Mouse (Mus musculus) neural tube, embryonic 11.5 days (tissue): ENCODE measurements around the gene Tdp2. TPM values are rescaled to one million over a fixed set of nuclear protein-coding genes. Genes with fewer than 3 reads are reported as not detected.
"Not testable (repeated sequence)": the region's sequence is repeated elsewhere in the genome, so short reads cannot be mapped to it uniquely, and the experiment has no call there.

Source experiments
- ATAC-seq: fragments of 200-750 bp; cut with Nextera tagmentation; 2 replicates; pipeline ENCODE4 v1.8.0; 2017; ENCODE audit warnings: moderate number of reproducible peaks, mild to moderate bottlenecking, moderate TSS enrichment, moderate library complexity; ENCODE audit not compliant: insufficient read depth, low FRiP score, low TSS enrichment
- DNase-seq: peaks from one replicate; pipeline ENCODE4 v3.0.0-alpha.2; 2015; ENCODE audit warnings: low spot score
- H3K27ac ChIP-seq: fragments of 300-500 bp; sonication (generic); 2 replicates; pipeline ENCODE4 v1.5.1; 2014; ENCODE audit warnings: low read depth, mild to moderate bottlenecking, low read length
- H3K27me3 ChIP-seq: fragments of 300-500 bp; sonication (generic); 2 replicates; pipeline ENCODE4 v1.6.1; 2014; ENCODE audit warnings: mild to moderate bottlenecking, low read length, mixed read lengths; ENCODE audit not compliant: control insufficient read depth, insufficient read depth
- H3K36me3 ChIP-seq: fragments of 300-500 bp; sonication (generic); 2 replicates; pipeline ENCODE4 v1.6.1; 2014; ENCODE audit warnings: mild to moderate bottlenecking, low read length, moderate library complexity, mixed read lengths; ENCODE audit not compliant: control insufficient read depth, insufficient read depth
- H3K4me1 ChIP-seq: fragments of 300-500 bp; sonication (generic); 2 replicates; pipeline ENCODE4 v1.6.1; 2014; ENCODE audit warnings: low read length, mixed read lengths; ENCODE audit not compliant: control insufficient read depth, insufficient read depth
- H3K4me2 ChIP-seq: fragments of 300-500 bp; sonication (generic); 2 replicates; pipeline ENCODE4 v1.6.1; 2014; ENCODE audit warnings: low read depth, mild to moderate bottlenecking, moderate library complexity
- H3K4me3 ChIP-seq: fragments of 300-500 bp; sonication (generic); 2 replicates; pipeline ENCODE4 v1.5.1; 2014; ENCODE audit warnings: low read depth, low read length
- H3K9ac ChIP-seq: fragments of 300-500 bp; sonication (generic); 2 replicates; pipeline ENCODE4 v1.6.1; 2014; ENCODE audit warnings: mild to moderate bottlenecking, low read length
- H3K9me3 ChIP-seq: fragments of 300-500 bp; sonication (generic); 2 replicates; pipeline ENCODE4 v1.6.1; 2016; ENCODE audit warnings: low read length; ENCODE audit not compliant: control insufficient read depth
- whole genome bisulfite sequencing: fragments of 180-500 bp; shearing (Covaris S2); extraction: QIAGEN DNeasy Blood & Tissue Kit; methylation state at CpG from one replicate; pipeline ENCODE4 v1.1.7; 2014; 5-methylcytosine and 5-hydroxymethylcytosine counted together
- polyA plus RNA-seq: library from polyadenylated mRNA; unstranded; fragments of >200 nt; fragmentation: Nextera tagmentation; extraction: Ambion mirVana; gene quantifications from 2 replicates; pipeline ENCODE4 v1.2.1, GENCODE M21; 2014

Tdp2 gene
- polyA plus RNA-seq, 1 experiment from 2014 or later: 66.7 TPM

DNA sequence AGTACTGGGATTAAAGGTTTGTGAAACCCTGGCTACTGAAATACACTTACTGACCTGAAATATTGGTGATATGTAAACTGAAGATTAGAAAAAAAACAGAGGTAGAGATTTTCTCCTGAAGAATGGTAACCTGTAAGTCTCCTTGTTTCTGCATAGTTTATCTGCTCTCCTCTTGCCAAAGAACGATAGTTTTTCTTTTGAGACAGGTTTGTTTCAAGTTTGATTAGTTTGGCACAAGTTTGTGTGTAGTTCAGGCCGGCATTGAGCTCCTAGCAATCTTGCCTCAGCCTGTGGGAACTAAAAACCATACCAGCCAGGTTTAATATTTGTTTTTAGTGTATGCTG is 1.3 kb downstream of the Tdp2 start:
- H3K27ac ChIP-seq: no peak overlapping the region
- ATAC-seq: no peak
- 73% methylated on average over 2 of the region's 2 CpGs for WGBS

DNA sequence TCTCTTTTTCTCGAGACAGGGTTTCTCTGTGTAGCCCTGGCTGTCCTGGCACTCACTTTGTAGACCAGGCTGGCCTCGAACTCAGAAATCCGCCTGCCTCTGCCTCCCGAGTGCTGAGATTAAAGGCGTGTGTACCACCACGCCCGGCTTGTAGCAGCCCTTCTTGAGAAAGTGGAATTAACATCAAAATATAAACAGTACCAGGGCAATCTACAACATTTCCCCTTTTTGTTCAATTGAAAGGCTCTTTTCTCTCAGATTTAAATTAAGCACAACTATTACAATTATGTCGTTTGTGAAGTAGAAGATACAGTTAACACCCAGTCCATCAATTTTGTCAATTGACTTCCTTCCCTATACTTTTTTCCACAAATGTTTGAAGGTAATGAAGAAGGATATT is 6.3 kb downstream of the Tdp2 start:
- H3K27me3 ChIP-seq, H3K9ac ChIP-seq, H3K4me3 ChIP-seq, H3K36me3 ChIP-seq, H3K4me2 ChIP-seq, H3K9me3 ChIP-seq, H3K4me1 ChIP-seq, ATAC-seq, H3K27ac ChIP-seq, DNase-seq: not testable (repeated sequence)
- 93% methylated on average over 8 of the region's 8 CpGs for WGBS

More for the DNA sequence above, 1.3 kb downstream of the Tdp2 start:
- Histone ChIP-seq H3K4me3 (peak overlapping the region; percentile 91), H3K4me2 (peak overlapping the region; percentile 81), H3K27me3 (no peaks in the 10 kb centered on the region), H3K9ac (peak overlapping the region; percentile 93), H3K36me3 (no peaks in the 10 kb centered on the region), H3K9me3 (no peaks in the 10 kb centered on the region), H3K4me1 (peaks cover 8% of the 10 kb centered on the region; the same call in 1 of the 2 replicates)
- no peak for DNase-seq

DNA sequence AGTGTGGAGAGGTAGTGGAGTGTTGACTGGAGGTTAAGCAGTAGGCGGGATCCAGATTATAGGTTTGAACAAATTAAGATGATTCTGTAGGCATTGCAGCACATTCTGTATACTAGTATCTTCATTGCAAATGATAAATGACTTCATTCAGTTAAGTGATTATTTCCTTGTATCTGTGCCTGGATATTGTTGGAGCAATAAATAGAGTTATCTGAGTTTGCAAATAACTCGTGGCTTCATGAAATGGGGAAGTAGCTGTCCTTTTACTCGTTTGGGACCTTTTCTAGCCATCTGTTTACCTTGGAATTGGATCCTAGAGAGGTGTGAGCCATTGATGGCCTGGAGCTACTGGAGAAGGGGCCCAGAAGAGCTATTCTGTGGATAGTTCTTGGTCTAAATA is 8.4 kb downstream of the Tdp2 start:
- 86% methylated on average over 3 of the region's 3 CpGs for WGBS
- DNase-seq: no peak
- Histone ChIP-seq H3K4me1 (no peaks in the 10 kb centered on the region), H3K9me3 (no peaks in the 10 kb centered on the region), H3K27ac (no peak overlapping the region), H3K9ac (no peak overlapping the region), H3K36me3 (no peaks in the 10 kb centered on the region), H3K27me3 (no peaks in the 10 kb centered on the region), H3K4me2 (no peak overlapping the region), H3K4me3 (no peak overlapping the region)
- ATAC-seq: no peak

DNA sequence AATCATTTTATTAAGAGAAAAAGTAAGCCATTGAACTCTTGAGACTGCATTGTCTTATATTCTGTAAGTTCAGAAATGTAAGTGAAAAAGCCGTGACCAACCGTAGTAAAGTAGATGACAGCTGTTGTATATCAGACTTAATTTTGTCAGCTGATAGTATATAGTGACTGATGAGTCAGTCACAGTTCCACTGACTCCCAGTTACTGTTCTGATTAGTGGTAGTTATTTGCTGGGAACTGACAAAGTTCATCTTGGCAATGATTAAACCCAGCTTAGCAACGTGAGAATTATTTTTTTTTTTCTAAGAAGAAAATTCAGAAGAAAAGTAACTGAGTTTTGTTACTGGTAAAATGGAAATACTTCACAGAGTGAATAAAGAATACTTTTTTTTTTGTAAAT is 10.2 kb downstream of the Tdp2 start:
- Histone ChIP-seq H3K4me1 (no peaks in the 10 kb centered on the region), H3K27ac (no peak overlapping the region), H3K27me3 (no peaks in the 10 kb centered on the region), H3K9ac (no peak overlapping the region), H3K4me3 (no peak overlapping the region), H3K4me2 (no peak overlapping the region), H3K36me3 (no peaks in the 10 kb centered on the region), H3K9me3 (no peaks in the 10 kb centered on the region)
- DNase-seq (no peak), ATAC-seq (no peak)
- WGBS: 89% methylated on average over 3 of the region's 3 CpGs

DNA sequence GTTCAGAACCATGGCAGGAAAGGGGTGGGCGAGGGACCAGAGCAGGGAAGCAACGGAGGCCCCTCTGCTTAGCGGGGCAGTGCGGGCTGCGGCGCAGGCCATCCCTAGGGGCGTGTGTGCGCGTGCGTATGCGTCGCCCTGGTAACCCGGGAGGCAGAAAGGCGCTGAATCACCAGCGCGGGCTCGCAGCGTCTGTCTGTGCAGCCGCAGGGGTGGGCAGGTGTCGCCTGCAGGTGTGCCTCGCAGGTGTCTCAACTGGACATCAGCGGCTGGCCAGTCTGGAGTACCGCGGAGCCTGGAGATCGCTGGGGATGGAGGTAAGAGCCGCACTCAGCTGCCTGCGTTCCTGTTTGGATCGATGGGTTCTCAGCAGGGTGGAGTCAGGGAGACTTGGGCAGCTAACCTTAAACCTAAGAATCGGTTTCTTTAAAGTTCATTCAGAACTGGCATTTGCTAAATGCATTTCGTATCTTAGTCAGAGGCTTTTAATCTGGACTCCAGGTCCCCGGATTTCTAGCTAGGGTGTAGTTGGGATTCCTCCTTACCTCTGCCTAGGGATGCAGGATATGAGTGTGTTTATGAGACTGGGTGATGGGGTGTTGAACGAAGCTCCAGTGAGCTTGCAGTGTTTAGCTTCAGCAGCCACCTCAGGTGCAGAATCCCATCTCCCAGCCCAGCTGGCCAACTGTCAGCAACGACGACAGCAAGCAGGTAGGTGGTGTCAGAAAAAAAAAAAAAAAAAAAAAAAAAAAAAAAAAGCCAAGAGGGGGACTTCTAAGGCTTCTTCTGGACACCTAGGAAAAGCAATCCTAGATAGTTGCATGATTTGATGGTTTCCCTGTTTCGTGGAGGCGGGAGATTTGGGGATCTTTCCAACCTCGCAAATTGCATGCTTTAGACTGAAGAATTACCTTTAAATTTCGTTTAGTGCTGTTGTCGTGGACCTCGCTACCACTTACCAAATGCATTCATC is 13.8 kb downstream of the Tdp2 start, which contains the start of gene D130043K22Rik:
Gene D130043K22Rik, plus strand, starts transcription at position 153 of the 973 bp plus-strand sequence.
- peak; percentile 79 for DNase-seq
- peak within 1 kb of the TSS; percentile 85 for H3K4me2 ChIP-seq
- H3K36me3 ChIP-seq: no peaks in the 10 kb centered on the region
- peak within 1 kb of the TSS; percentile 40 for H3K4me3 ChIP-seq
- H3K27ac ChIP-seq: no peak within 1 kb of the TSS
- no peaks in the 10 kb centered on the region for H3K27me3 ChIP-seq
- ATAC-seq: peak; percentile 85
- H3K4me1 ChIP-seq: no peaks in the 10 kb centered on the region
- H3K9me3 ChIP-seq: no peaks in the 10 kb centered on the region
- 0 out of 2 replicates have a peak within 1 kb of the TSS, but pooled peaks have one; percentile 27 for H3K9ac ChIP-seq
- WGBS: 12% methylated on average over 40 of the region's 40 CpGs

DNA sequence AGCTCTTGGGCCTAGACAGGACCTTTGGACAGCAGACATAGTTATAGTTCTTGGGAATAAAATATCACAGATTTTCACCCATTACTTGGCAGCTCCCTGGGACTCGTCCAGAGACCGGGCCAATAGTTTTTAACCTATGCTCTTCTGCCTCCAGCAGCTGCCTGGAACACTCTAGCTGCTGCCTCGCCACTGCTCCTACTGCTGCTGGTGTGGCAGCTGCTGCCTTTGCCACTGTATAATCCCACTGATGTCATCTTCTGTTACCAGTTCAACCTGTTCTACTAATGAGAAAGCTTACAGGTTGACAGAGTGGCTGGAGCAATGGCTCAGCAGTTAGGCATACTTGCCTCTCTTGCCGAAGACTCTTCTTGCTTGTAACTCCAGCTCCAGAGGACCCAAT is 17.8 kb downstream of the Tdp2 start:
- H3K36me3 ChIP-seq: no peaks in the 10 kb centered on the region
- no peak for DNase-seq
- H3K27ac ChIP-seq: no peak overlapping the region

DNA sequence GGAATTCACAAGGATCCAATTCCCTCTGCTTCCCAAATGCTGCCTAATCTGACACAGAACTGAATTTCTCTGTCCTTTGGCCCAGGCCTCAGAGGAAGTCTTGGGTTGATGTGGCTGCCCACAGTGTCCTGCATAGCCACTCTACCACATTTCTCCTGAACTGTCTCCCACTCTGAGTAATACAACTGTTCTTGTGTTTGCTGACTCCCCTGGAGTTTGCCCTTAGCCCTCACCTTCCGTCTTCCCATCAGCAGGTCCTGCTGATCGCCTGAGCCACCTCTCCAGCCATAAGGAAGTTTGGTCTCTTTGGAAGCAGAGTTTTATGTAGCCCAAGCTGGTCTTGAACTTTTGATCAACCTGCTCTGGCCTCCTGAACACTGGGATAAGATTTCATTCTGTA is 20.5 kb downstream of the Tdp2 start:
- no peaks in the 10 kb centered on the region for H3K4me1 ChIP-seq
- H3K4me3 ChIP-seq: no peak overlapping the region
- no peaks in the 10 kb centered on the region for H3K27me3 ChIP-seq
- DNase-seq (no peak), ATAC-seq (no peak)
- H3K36me3 ChIP-seq: no peaks in the 10 kb centered on the region
- H3K9ac ChIP-seq: no peak overlapping the region
- no peak overlapping the region for H3K4me2 ChIP-seq
- no peak overlapping the region for H3K27ac ChIP-seq
- WGBS: 77% methylated on average over 2 of the region's 2 CpGs
- H3K9me3 ChIP-seq: no peaks in the 10 kb centered on the region

More for the DNA sequence above, 17.8 kb downstream of the Tdp2 start:
- Histone ChIP-seq H3K4me3 (no peak overlapping the region), H3K9me3 (no peaks in the 10 kb centered on the region), H3K4me2 (no peak overlapping the region), H3K27me3 (no peaks in the 10 kb centered on the region), H3K9ac (no peak overlapping the region), H3K4me1 (no peaks in the 10 kb centered on the region)
- WGBS: 85% methylated on average over 4 of the region's 4 CpGs
- ATAC-seq: no peak

DNA sequence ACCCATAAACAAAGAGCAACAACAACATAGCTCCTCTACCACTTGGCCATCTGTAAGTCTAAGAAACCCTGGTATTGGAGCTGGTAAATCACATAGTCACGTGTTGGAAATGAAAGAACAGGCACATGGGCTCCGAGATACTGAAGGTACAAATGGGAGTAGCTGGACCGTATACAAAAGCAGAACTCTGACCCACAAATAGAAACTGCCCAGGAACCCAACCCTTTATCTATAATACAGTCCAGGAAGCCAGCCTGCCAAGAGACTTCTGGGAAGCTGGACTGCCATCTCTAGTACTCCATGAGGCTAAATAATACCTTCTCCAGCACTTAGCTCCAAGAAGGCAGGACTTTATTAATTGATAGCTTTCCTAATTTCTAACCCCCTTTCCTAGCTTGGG is 21.1 kb downstream of the Tdp2 start:
- Histone ChIP-seq H3K27ac (no peak overlapping the region), H3K9me3 (no peaks in the 10 kb centered on the region), H3K36me3 (no peaks in the 10 kb centered on the region), H3K4me1 (no peaks in the 10 kb centered on the region), H3K27me3 (no peaks in the 10 kb centered on the region), H3K4me3 (no peak overlapping the region), H3K4me2 (no peak overlapping the region), H3K9ac (no peak overlapping the region)
- DNase-seq (no peak), ATAC-seq (no peak)
- 81% methylated on average over 3 of the region's 3 CpGs for WGBS

DNA sequence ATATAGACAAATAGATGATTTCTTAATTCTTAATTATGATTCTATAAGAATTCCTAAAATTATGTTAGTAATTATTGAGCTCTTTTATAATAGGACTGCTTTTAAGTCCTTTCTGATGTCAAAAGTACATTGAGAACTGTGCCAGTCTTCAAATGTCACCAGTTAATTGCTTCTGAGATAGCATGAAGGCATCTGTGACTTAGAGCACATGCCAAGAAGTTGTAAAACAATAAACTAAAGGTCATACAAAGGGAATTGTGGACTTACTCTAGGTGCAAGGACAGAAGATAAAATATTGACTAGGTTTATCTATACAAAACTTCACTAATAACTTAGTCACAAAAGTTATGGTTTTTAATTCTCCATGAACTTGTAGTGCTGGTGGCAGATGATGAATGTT is 27.6 kb downstream of the Tdp2 start:
- Histone ChIP-seq H3K9me3 (no peaks in the 10 kb centered on the region), H3K4me1 (no peaks in the 10 kb centered on the region), H3K27ac (no peak overlapping the region), H3K36me3 (no peaks in the 10 kb centered on the region), H3K4me3 (no peak overlapping the region), H3K4me2 (no peak overlapping the region), H3K27me3 (no peaks in the 10 kb centered on the region), H3K9ac (no peak overlapping the region)
- ATAC-seq (no peak), DNase-seq (no peak)
